Comparison of ENCODE assay signal across 20 mouse cellular contexts in genomic region chr1:39287076-39287475, GRCm38 (mm10).
DNase-seq lines count a peak whose midpoint lies in the region; ATAC-seq and TF ChIP-seq lines count a peak whose summit lies in the region.
"Had no signal": no experiment of that assay in that cellular context is flagged by ENCODE, and none has a peak within 500 bp of the region (broad histone marks: within the 10 kb centered on the region; RNA-seq: fewer than 3 reads in every experiment).

No protein-coding gene starts in this region.

- DNase-seq in heart, postnatal 4 days, result no peak
- no peak for DNase-seq in heart, postnatal 0 days (ENCODE audit: low spot score)
- no peak for DNase-seq in heart, adult 8-10 months (ENCODE audit: low spot score)
- no peak for DNase-seq in ovary, adult 18-20 months (ENCODE audit: low spot score)
- DNase-seq: adrenal gland, adult 8-10 months; adrenal gland, postnatal 36 days; cerebellum, adult 11-12 months; cerebellum, adult 2 months; cerebellum, adult 9-10 months; cerebellum, postnatal 25 days had no signal

- H3K9ac ChIP-seq in heart, embryonic 15.5 days, result no peak overlapping the region
- H3K9ac ChIP-seq in heart, postnatal 0 days (replicated peaks; ENCODE audit: low read depth, low read length), result no peak overlapping the region
- no peak overlapping the region for H3K9ac ChIP-seq in forebrain, embryonic 12.5 days
- H3K9ac ChIP-seq: embryonic facial prominence, embryonic 12.5 days had no signal

- no peak overlapping the region for H3K4me2 ChIP-seq in heart, embryonic 15.5 days
- no peak overlapping the region for H3K4me2 ChIP-seq in heart, postnatal 0 days (ENCODE audit: low read depth, low read length)
- H3K4me2 ChIP-seq in forebrain, embryonic 12.5 days, result no peak overlapping the region
- H3K4me2 ChIP-seq: embryonic facial prominence, embryonic 12.5 days had no signal

- no peak for TF ChIP-seq EP300 in heart, postnatal 0 days (IDR thresholded peaks at IDR 0.05; ENCODE audit: low read depth)

- TF ChIP-seq POLR2A in embryonic fibroblast, embryonic 13.5 days (IDR thresholded peaks at IDR 0.05; ENCODE audit: low read depth, low read length), result no peak

- no peak for TF ChIP-seq CTCF in heart, postnatal 0 days (IDR thresholded peaks at IDR 0.05; ENCODE audit: low read depth)
- TF ChIP-seq CTCF in embryonic fibroblast, embryonic 13.5 days (IDR thresholded peaks at IDR 0.05; ENCODE audit: borderline replicate concordance, insufficient read depth, low read length), result no peak

- no peaks in the 10 kb centered on the region for H3K27me3 ChIP-seq in heart, embryonic 15.5 days
- H3K27me3 ChIP-seq in heart, postnatal 0 days (ENCODE audit: control insufficient read depth, insufficient read depth, low read length), result no peaks in the 10 kb centered on the region
- no peaks in the 10 kb centered on the region for H3K27me3 ChIP-seq in forebrain, embryonic 12.5 days
- H3K27me3 ChIP-seq: embryonic facial prominence, embryonic 12.5 days; Patski had no signal

- peak overlapping the region; percentile 70; the same call in 1 of the 2 replicates for H3K27ac ChIP-seq in heart, embryonic 15.5 days
- H3K27ac ChIP-seq in heart, postnatal 0 days (ENCODE audit: low read depth), result peak overlapping the region; percentile 52
- peak overlapping the region; percentile 59 for H3K27ac ChIP-seq in embryonic fibroblast, embryonic 13.5 days (ENCODE audit: insufficient read depth, low read length)
- no peak overlapping the region for H3K27ac ChIP-seq in forebrain, embryonic 12.5 days
- H3K27ac ChIP-seq: embryonic facial prominence, embryonic 10.5 days; embryonic facial prominence, embryonic 12.5 days had no signal

- no peaks in the 10 kb centered on the region for H3K36me3 ChIP-seq in heart, embryonic 15.5 days
- H3K36me3 ChIP-seq in heart, postnatal 0 days (replicated peaks; ENCODE audit: control insufficient read depth, insufficient read depth, low read length), result no peaks in the 10 kb centered on the region
- no peaks in the 10 kb centered on the region for H3K36me3 ChIP-seq in forebrain, embryonic 12.5 days (replicated peaks)
- H3K36me3 ChIP-seq: embryonic facial prominence, embryonic 10.5 days; embryonic facial prominence, embryonic 12.5 days had no signal

- H3K4me1 ChIP-seq in heart, embryonic 15.5 days (replicated peaks), result peaks cover 16% of the 10 kb centered on the region
- peaks cover 33% of the 10 kb centered on the region for H3K4me1 ChIP-seq in heart, postnatal 0 days (ENCODE audit: control insufficient read depth, insufficient read depth)
- H3K4me1 ChIP-seq in embryonic fibroblast, embryonic 13.5 days (ENCODE audit: control insufficient read depth, insufficient read depth, low read length), result peaks cover 9% of the 10 kb centered on the region
- no peaks in the 10 kb centered on the region for H3K4me1 ChIP-seq in forebrain, embryonic 12.5 days
- H3K4me1 ChIP-seq: embryonic facial prominence, embryonic 10.5 days; embryonic facial prominence, embryonic 12.5 days had no signal

- WGBS in heart, embryonic 15.5 days, result 92% methylated on average over 9 of the region's 9 CpGs
- WGBS in heart, postnatal 0 days, result 92% methylated on average over 9 of the region's 9 CpGs
- WGBS in forebrain, embryonic 12.5 days, result 93% methylated on average over 9 of the region's 9 CpGs

- H3K9me3 ChIP-seq in heart, embryonic 15.5 days (replicated peaks), result no peaks in the 10 kb centered on the region
- no peaks in the 10 kb centered on the region for H3K9me3 ChIP-seq in heart, postnatal 0 days (replicated peaks; ENCODE audit: control insufficient read depth, low read length)
- no peaks in the 10 kb centered on the region for H3K9me3 ChIP-seq in forebrain, embryonic 12.5 days
- H3K9me3 ChIP-seq: embryonic facial prominence, embryonic 10.5 days; embryonic facial prominence, embryonic 12.5 days had no signal

- no peak overlapping the region for H3K4me3 ChIP-seq in heart, embryonic 15.5 days
- H3K4me3 ChIP-seq in heart, postnatal 0 days (ENCODE audit: low read depth, low read length), result no peak overlapping the region
- no peak overlapping the region for H3K4me3 ChIP-seq in embryonic fibroblast, embryonic 13.5 days (ENCODE audit: insufficient read depth, low read length)
- no peak overlapping the region for H3K4me3 ChIP-seq in forebrain, embryonic 12.5 days (replicated peaks)
- H3K4me3 ChIP-seq: embryonic facial prominence, embryonic 10.5 days; embryonic facial prominence, embryonic 12.5 days; erythroblast, embryonic 14.5 days had no signal

- ATAC-seq in heart, embryonic 15.5 days (replicated peaks; ENCODE audit: insufficient number of reproducible peaks, insufficient read depth, low FRiP score, low read depth), result no peak
- ATAC-seq in heart, postnatal 0 days (ENCODE audit: insufficient read depth, low read depth), result no peak
- ATAC-seq in forebrain, embryonic 12.5 days (ENCODE audit: low FRiP score), result no peak
- ATAC-seq: activated CD4-positive, CD25-positive, alpha-beta regulatory T cell, adult 4 months; forebrain, embryonic 14.5 days; forebrain, embryonic 16.5 days; Patski had no signal
